Mouse (Mus musculus) forebrain, embryonic 12.5 days (tissue): ENCODE measurements at regions not wholly inside any gene's neighbourhood (a gene's known extent, or its start where the extent isn't known, plus 50 kb on each side); places are given as distances from the start of the nearest gene placed in this dataset.

Source experiments
- ATAC-seq: fragments of 200-750 bp; cut with Nextera tagmentation; 2 replicates; pipeline ENCODE4 v1.8.0; 2017; ENCODE audit warnings: moderate TSS enrichment; ENCODE audit not compliant: low FRiP score
- H3K27ac ChIP-seq: fragments of 300-500 bp; sonication (generic); 2 replicates; pipeline ENCODE4 v1.5.1; 2016; ENCODE audit warnings: mild to moderate bottlenecking
- H3K27me3 ChIP-seq: fragments of 300-500 bp; sonication (generic); 2 replicates; pipeline ENCODE4 v1.6.1; 2016; ENCODE audit warnings: mild to moderate bottlenecking
- H3K36me3 ChIP-seq: fragments of 300-500 bp; sonication (generic); replicated peaks from 2 replicates; pipeline ENCODE4 v1.6.1; 2016; ENCODE audit warnings: mild to moderate bottlenecking
- H3K4me1 ChIP-seq: fragments of 300-500 bp; sonication (generic); 2 replicates; pipeline ENCODE4 v1.6.1; 2016
- H3K4me2 ChIP-seq: fragments of 300-500 bp; sonication (generic); 2 replicates; pipeline ENCODE4 v1.6.1; 2016; ENCODE audit warnings: mild to moderate bottlenecking, moderate library complexity
- H3K4me3 ChIP-seq: fragments of 300-500 bp; sonication (generic); replicated peaks from 2 replicates; pipeline ENCODE4 v1.5.1; 2016; ENCODE audit warnings: mild to moderate bottlenecking
- H3K9ac ChIP-seq: fragments of 300-500 bp; sonication (generic); 2 replicates; pipeline ENCODE4 v1.6.1; 2016; ENCODE audit warnings: mild to moderate bottlenecking
- H3K9me3 ChIP-seq: fragments of 300-500 bp; sonication (generic); 2 replicates; pipeline ENCODE4 v1.6.1; 2016
- WGBS: fragments of 180-500 bp; shearing (Covaris S2); methylation state at CpG from one replicate; pipeline ENCODE4 v1.1.7; 2016; 5-methylcytosine and 5-hydroxymethylcytosine counted together

DNA sequence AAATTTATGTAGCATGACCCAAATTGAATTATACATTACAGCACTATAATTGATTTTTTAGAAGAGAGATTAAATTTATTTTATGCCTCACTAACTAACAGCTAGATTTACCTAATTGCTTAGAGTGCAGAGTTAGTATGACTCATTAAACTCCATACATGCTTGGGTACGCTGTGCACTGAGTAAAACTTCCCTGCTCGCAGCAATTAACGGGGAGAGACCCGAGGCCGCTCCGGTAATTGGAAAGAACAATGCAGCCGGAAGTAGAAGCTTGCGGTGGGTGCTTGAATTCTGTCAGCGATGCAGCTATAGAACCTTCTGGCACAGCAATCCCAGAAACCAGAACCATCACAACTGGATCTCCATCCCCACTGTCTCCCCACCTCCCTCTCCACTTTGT is 261.8 kb downstream of the Tle3 start:
- H3K27ac ChIP-seq, result no peak overlapping the region
- peaks cover 13% of the 10 kb centered on the region for H3K4me1 ChIP-seq
- H3K4me2 ChIP-seq, result no peak overlapping the region
- ATAC-seq, result peak; percentile 49; the same call in 1 of the 2 replicates
- 25% methylated on average over 9 of the region's 9 CpGs for WGBS
- peaks cover 24% of the 10 kb centered on the region for H3K27me3 ChIP-seq
- no peaks in the 10 kb centered on the region for H3K9me3 ChIP-seq
- H3K9ac ChIP-seq, result no peak overlapping the region
- no peak overlapping the region for H3K4me3 ChIP-seq
- no peaks in the 10 kb centered on the region for H3K36me3 ChIP-seq

GRCm38 (mm10) chr9:61632602-61633001 is 260.4 kb downstream of the Tle3 start:
- ATAC-seq, result no peak
- WGBS, result 94% methylated on average over 3 of the region's 3 CpGs
- no peak overlapping the region for H3K4me2 ChIP-seq
- H3K9me3 ChIP-seq, result no peaks in the 10 kb centered on the region
- no peaks in the 10 kb centered on the region for H3K36me3 ChIP-seq
- no peak overlapping the region for H3K9ac ChIP-seq
- no peak overlapping the region for H3K4me3 ChIP-seq
- peaks cover 13% of the 10 kb centered on the region for H3K4me1 ChIP-seq
- peaks cover 28% of the 10 kb centered on the region for H3K27me3 ChIP-seq
- no peak overlapping the region for H3K27ac ChIP-seq

- peaks cover 31% of the 10 kb centered on the region for H3K27me3 ChIP-seq
- no peak overlapping the region for H3K4me2 ChIP-seq
- peaks cover 20% of the 10 kb centered on the region for H3K4me1 ChIP-seq
- no peak overlapping the region for H3K27ac ChIP-seq
- WGBS, result 92% methylated on average over 7 of the region's 7 CpGs
- no peaks in the 10 kb centered on the region for H3K9me3 ChIP-seq
- no peak for ATAC-seq
- no peak overlapping the region for H3K9ac ChIP-seq
- H3K36me3 ChIP-seq, result no peaks in the 10 kb centered on the region
- no peak overlapping the region for H3K4me3 ChIP-seq
Observed at GRCm38 (mm10) chr9:61631097-61631496, 258.9 kb downstream of the Tle3 start.

- H3K4me3 ChIP-seq, result no peak overlapping the region
- no peaks in the 10 kb centered on the region for H3K36me3 ChIP-seq
- H3K4me1 ChIP-seq, result peaks cover 35% of the 10 kb centered on the region
- H3K27me3 ChIP-seq, result peaks cover 34% of the 10 kb centered on the region
- no peak for ATAC-seq
- H3K9me3 ChIP-seq, result no peaks in the 10 kb centered on the region
- no peak overlapping the region for H3K9ac ChIP-seq
- no peak overlapping the region for H3K27ac ChIP-seq
- 85% methylated on average over 6 of the region's 6 CpGs for WGBS
- no peak overlapping the region for H3K4me2 ChIP-seq
Observed at GRCm38 (mm10) chr9:61627801-61628574, 255.8 kb downstream of the Tle3 start.

DNA sequence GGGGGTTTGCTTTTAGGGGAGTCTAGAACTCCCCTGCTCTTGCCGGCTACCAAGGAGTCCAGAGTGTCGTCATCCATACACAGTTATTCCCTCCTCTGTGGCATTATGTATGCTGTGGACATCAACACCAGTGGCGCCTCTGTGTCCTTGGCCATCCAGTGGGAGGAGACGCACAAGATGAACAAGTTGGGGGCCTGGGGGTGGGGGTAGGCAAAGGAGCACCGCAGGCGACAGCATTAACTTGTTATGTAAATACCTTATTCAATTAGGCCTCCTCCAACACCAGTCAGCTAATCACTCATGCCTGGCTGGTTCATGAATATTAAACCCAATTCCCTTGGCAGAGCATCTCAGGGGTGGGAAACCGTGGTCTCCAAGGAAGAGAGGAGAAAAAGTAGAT is 250.8 kb downstream of the Tle3 start:
- whole genome bisulfite sequencing, result 12% methylated on average over 7 of the region's 7 CpGs
- peaks cover 75% of the 10 kb centered on the region for H3K4me1 ChIP-seq

GRCm38 (mm10) chr9:61621939-61622338 is 249.8 kb downstream of the Tle3 start:
- H3K36me3 ChIP-seq, result no peaks in the 10 kb centered on the region
- no peak overlapping the region for H3K27ac ChIP-seq
- ATAC-seq, result no peak
- WGBS, result 82% methylated on average over 5 of the region's 5 CpGs
- no peak overlapping the region for H3K4me3 ChIP-seq
- no peaks in the 10 kb centered on the region for H3K9me3 ChIP-seq
- peaks cover 29% of the 10 kb centered on the region for H3K27me3 ChIP-seq
- H3K9ac ChIP-seq, result no peak overlapping the region
- H3K4me2 ChIP-seq, result no peak overlapping the region
- peaks cover 76% of the 10 kb centered on the region for H3K4me1 ChIP-seq

More for the DNA sequence above, 250.8 kb downstream of the Tle3 start:
- Histone ChIP-seq H3K27me3 (peaks cover 39% of the 10 kb centered on the region), H3K36me3 (no peaks in the 10 kb centered on the region), H3K9me3 (no peaks in the 10 kb centered on the region), H3K4me3 (no peak overlapping the region), H3K4me2 (peak overlapping the region; percentile 6; the same call in 1 of the 2 replicates), H3K9ac (no peak overlapping the region), H3K27ac (peak overlapping the region; percentile 47; the same call in 1 of the 2 replicates)
- peak; percentile 81 for ATAC-seq

DNA sequence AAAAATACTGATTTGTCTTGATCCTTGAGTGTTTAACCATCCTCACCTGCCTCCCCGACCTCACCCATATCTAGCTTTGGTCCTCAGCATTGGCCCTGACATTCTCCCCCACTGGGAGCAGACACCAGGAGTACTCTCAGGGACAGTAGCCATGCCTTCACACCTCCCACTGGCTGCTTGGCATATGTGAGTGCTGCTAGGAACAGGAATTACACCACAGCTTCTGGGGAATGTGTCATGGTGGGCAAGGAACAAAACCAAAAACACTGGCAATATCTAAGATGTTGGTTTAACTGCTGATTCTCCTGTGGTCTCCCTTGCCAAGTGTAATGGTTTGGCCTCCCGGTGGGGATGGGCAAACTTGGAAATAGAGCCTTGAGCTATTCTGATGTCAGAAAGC is 248.6 kb downstream of the Tle3 start:
- no peaks in the 10 kb centered on the region for H3K36me3 ChIP-seq
- H3K9me3 ChIP-seq, result no peaks in the 10 kb centered on the region
- H3K27ac ChIP-seq, result no peak overlapping the region
- no peak overlapping the region for H3K4me3 ChIP-seq
- 74% methylated on average over 2 of the region's 2 CpGs for WGBS
- no peak overlapping the region for H3K9ac ChIP-seq
- no peak for ATAC-seq
- peaks cover 28% of the 10 kb centered on the region for H3K27me3 ChIP-seq
- H3K4me1 ChIP-seq, result peaks cover 69% of the 10 kb centered on the region
- H3K4me2 ChIP-seq, result no peak overlapping the region

DNA sequence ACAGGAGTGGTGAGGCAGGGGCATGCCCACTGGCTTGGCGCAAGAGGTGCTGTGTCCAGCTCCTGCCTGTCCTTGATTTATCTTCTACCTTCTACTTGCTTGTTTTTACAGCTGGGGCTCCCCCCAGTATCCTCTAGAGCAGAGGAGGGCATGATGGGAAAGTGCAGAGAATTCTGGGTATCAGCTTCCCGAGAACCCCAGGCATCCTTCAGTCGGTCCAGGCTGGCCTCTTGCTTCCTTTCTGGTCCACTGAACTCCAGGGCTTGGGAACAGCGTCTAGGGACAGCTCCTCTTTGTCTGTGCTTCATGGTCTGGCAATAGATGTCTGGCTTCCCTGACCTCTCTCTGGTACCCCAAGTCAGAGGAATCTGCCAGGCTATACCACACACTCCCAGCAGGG is 247.9 kb downstream of the Tle3 start:
- Histone ChIP-seq H3K9ac (no peak overlapping the region), H3K36me3 (no peaks in the 10 kb centered on the region), H3K4me2 (no peak overlapping the region), H3K4me1 (peaks cover 69% of the 10 kb centered on the region), H3K4me3 (no peak overlapping the region), H3K27ac (no peak overlapping the region), H3K27me3 (peaks cover 26% of the 10 kb centered on the region), H3K9me3 (no peaks in the 10 kb centered on the region)
- WGBS, result 36% methylated on average over 4 of the region's 4 CpGs
- no peak for ATAC-seq

DNA sequence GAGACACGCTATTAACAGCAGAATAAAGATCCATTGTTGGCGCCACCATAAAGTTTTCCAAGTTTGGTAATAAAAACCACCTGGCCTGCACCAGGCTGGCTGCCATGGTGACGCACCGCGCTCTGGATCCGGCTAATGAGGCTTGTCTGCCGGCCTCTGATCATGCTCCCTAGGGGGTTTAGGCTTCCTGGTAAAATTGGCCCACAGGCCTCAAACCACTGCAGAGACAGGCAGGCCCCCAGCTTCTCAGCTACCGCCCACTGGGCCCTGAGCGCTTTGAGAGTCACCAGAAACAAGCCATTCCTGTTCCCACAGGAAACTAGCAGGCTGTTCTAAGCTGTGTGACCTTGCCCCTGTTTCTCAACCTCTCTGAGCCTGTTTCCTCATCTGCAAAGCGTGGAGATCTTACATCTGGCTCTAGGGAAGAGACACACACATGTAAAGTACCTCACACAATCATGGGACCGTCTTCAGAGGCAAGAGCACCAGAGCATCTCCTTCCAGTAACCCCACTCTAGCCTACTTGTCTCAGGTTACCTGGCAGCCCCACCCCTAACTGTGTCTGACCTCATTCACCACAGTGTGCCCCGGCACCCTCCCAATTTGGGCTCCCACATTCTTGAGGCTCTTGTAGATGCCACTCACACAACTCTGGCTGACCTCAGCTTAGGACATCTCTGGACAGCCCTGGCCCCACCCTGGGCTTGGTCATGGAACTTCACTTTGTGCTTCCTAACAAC is 246.5 kb downstream of the Tle3 start:
- Histone ChIP-seq H3K4me3 (no peak overlapping the region), H3K36me3 (no peaks in the 10 kb centered on the region), H3K4me2 (no peak overlapping the region), H3K27ac (peak overlapping the region; percentile 70), H3K27me3 (peaks cover 17% of the 10 kb centered on the region), H3K9ac (no peak overlapping the region), H3K4me1 (peaks cover 55% of the 10 kb centered on the region), H3K9me3 (no peaks in the 10 kb centered on the region)
- peak; percentile 54; the same call in 1 of the 2 replicates for ATAC-seq
- WGBS, result 29% methylated on average over 12 of the region's 12 CpGs

GRCm38 (mm10) chr9:61617979-61618378 is 245.8 kb downstream of the Tle3 start:
- 61% methylated on average over 8 of the region's 8 CpGs for WGBS
- peaks cover 48% of the 10 kb centered on the region for H3K4me1 ChIP-seq
- no peak overlapping the region for H3K9ac ChIP-seq
- no peaks in the 10 kb centered on the region for H3K9me3 ChIP-seq
- H3K4me2 ChIP-seq, result no peak overlapping the region
- H3K4me3 ChIP-seq, result no peak overlapping the region
- H3K36me3 ChIP-seq, result no peaks in the 10 kb centered on the region
- peak overlapping the region; percentile 70 for H3K27ac ChIP-seq
- H3K27me3 ChIP-seq, result peaks cover 17% of the 10 kb centered on the region
- no peak for ATAC-seq

DNA sequence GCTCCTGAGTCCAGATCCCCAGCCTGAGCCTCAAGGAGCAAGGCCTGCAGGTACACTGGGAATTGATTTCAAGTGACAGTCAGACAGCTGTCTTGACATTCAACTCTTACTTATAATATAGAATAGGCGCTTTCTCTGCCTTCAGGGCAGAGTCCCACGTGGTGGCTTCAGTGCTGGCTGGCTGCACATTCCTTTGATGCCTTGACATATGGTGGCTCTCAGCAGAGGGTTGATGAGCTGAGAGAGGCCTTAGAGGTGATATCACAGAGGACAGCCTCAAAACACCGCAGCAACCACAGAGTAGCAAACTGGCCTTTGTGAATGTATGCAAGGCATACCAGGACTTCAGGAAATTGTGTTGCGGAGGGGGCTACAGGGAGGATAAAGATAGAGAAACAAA is 243.4 kb downstream of the Tle3 start:
- WGBS, result 69% methylated on average over 4 of the region's 4 CpGs
- Histone ChIP-seq H3K9ac (no peak overlapping the region), H3K36me3 (no peaks in the 10 kb centered on the region), H3K27ac (no peak overlapping the region), H3K4me1 (peaks cover 24% of the 10 kb centered on the region), H3K9me3 (no peaks in the 10 kb centered on the region), H3K4me3 (no peak overlapping the region), H3K27me3 (peaks cover 17% of the 10 kb centered on the region), H3K4me2 (no peak overlapping the region)
- ATAC-seq, result no peak

DNA sequence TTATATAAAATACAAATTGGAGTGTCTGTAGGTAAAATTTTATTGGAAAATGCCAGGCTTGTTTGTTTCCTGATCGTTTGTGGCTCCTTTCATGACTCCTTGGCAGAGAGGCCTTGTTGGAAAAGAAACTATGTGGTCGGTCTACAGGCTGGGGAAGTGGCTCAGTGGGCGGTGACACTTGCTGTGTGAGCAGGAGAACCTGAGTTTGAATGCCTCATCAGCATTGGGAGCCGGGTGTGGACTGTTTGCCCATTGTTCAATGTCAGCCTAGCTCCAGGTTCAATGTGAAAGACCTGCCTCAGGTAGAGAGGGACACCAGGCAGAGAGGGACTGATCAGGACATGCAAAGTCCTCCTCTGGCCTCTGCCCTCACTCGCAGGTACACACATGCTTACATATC is 235.4 kb downstream of the Tle3 start:
- WGBS, result 78% methylated on average over 5 of the region's 5 CpGs
- Histone ChIP-seq H3K27me3 (peaks cover 26% of the 10 kb centered on the region; the same call in 1 of the 2 replicates), H3K27ac (no peak overlapping the region), H3K4me1 (peaks cover 12% of the 10 kb centered on the region), H3K9me3 (no peaks in the 10 kb centered on the region), H3K4me3 (no peak overlapping the region), H3K4me2 (no peak overlapping the region), H3K9ac (no peak overlapping the region), H3K36me3 (no peaks in the 10 kb centered on the region)
- ATAC-seq, result no peak
